Mouse (Mus musculus) kidney, embryonic 16.5 days (tissue): ENCODE data around the gene Tspan9. TPM values are rescaled to one million over a fixed set of nuclear protein-coding genes. Genes with fewer than 3 reads are reported as not detected.
A peak's percentile ranks its signal among the peaks of the same experiment; 100 is the strongest.

ENCODE experiments used
- ATAC-seq: fragments of 200-750 bp; cut with Nextera tagmentation; 2 replicates; pipeline ENCODE4 v1.8.0; 2017; ENCODE audit warnings: moderate TSS enrichment; ENCODE audit not compliant: low FRiP score, low TSS enrichment
- H3K27ac ChIP-seq: fragments of 300-500 bp; sonication (generic); 2 replicates; pipeline ENCODE4 v1.5.1; 2014; ENCODE audit warnings: low read length
- H3K27me3 ChIP-seq: fragments of 300-500 bp; sonication (generic); 2 replicates; pipeline ENCODE4 v1.6.1; 2014; ENCODE audit warnings: low read length, control low read depth, mixed read lengths; ENCODE audit not compliant: insufficient read depth
- H3K36me3 ChIP-seq: fragments of 300-500 bp; sonication (generic); 2 replicates; pipeline ENCODE4 v1.6.1; 2014; ENCODE audit warnings: low read length, control low read depth, mixed read lengths; ENCODE audit not compliant: insufficient read depth
- H3K4me1 ChIP-seq: fragments of 300-500 bp; sonication (generic); 2 replicates; pipeline ENCODE4 v1.6.1; 2014; ENCODE audit warnings: low read length, control low read depth, mixed read lengths; ENCODE audit not compliant: insufficient read depth
- H3K4me2 ChIP-seq: fragments of 300-500 bp; sonication (generic); replicated peaks from 2 replicates; pipeline ENCODE4 v1.6.1; 2014; ENCODE audit warnings: low read depth, low read length
- H3K4me3 ChIP-seq: fragments of 300-500 bp; sonication (generic); 2 replicates; pipeline ENCODE4 v1.5.1; 2014; ENCODE audit warnings: mild to moderate bottlenecking, low read length
- H3K9ac ChIP-seq: fragments of 300-500 bp; sonication (generic); replicated peaks from 2 replicates; pipeline ENCODE4 v1.6.1; 2014; ENCODE audit warnings: low read length
- H3K9me3 ChIP-seq: fragments of 300-500 bp; sonication (generic); 2 replicates; pipeline ENCODE4 v1.6.1; 2016; ENCODE audit warnings: low read length, control low read depth
- WGBS: fragments of 180-500 bp; shearing (Covaris S2); extraction: QIAGEN DNeasy Blood & Tissue Kit; methylation state at CpG from one replicate; pipeline ENCODE4 v1.1.7; 2014; 5-methylcytosine and 5-hydroxymethylcytosine counted together
- polyA plus RNA-seq: library from polyadenylated mRNA; unstranded; fragments of >200 nt; fragmentation: Nextera tagmentation; extraction: Ambion mirVana; gene quantifications from 2 replicates; pipeline ENCODE4 v1.2.1, GENCODE M21; 2015

Gene Tspan9
- polyA plus RNA-seq, 1 experiment from 2014 or later: 147 TPM

DNA sequence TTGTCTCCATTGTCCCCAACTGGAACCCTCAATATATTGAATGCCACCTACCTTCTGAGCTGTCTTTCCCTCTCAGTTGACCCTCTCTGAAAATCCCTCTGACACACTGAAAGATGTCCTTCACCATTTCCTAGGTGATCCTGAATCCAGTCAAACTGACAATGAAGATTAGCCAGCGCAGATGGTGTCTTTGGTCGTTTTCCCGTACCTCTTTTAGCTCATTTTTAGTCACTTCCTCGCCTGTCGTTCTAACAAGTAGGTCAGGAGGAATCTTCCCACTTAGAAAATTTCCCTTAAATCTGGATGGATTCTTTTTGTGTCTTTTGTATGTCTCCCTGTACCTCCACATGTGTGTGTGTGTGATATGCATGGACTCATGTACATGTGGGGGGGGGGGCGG lies 15.7 kb upstream of the Tspan9 start:
- Histone ChIP-seq H3K4me1 (no peaks in the 10 kb centered on the region), H3K4me2 (no peak overlapping the region), H3K4me3 (no peak overlapping the region), H3K9ac (no peak overlapping the region), H3K27me3 (no peaks in the 10 kb centered on the region), H3K9me3 (no peaks in the 10 kb centered on the region), H3K27ac (no peak overlapping the region), H3K36me3 (no peaks in the 10 kb centered on the region)
- 85% methylated on average over 6 of the region's 6 CpGs for WGBS
- no peak for ATAC-seq

DNA sequence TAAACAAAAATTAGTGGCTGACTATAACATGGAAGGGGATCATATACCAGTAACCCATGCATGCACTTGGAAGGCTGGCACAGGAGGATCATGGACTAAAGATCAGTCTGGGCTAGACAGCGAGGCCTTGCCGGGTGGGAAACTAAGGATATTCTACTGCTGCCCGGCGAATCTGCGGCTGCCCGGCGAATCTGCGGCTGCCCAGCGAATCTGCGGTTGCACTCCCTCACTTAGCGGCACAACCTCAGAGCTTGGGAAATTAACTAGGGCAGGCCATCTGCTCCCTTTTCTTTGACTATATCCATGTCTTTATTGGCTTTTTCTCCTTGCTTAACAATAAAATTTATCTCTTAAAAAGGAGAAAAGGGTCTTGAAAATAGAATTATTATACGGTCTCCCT lies 14.6 kb upstream of the Tspan9 start:
- Histone ChIP-seq H3K9me3 (no peaks in the 10 kb centered on the region), H3K9ac (no peak overlapping the region), H3K4me3 (no peak overlapping the region), H3K4me1 (no peaks in the 10 kb centered on the region), H3K4me2 (no peak overlapping the region), H3K36me3 (no peaks in the 10 kb centered on the region), H3K27ac (no peak overlapping the region), H3K27me3 (no peaks in the 10 kb centered on the region)
- 64% methylated on average over 12 of the region's 12 CpGs for WGBS
- ATAC-seq: no peak

DNA sequence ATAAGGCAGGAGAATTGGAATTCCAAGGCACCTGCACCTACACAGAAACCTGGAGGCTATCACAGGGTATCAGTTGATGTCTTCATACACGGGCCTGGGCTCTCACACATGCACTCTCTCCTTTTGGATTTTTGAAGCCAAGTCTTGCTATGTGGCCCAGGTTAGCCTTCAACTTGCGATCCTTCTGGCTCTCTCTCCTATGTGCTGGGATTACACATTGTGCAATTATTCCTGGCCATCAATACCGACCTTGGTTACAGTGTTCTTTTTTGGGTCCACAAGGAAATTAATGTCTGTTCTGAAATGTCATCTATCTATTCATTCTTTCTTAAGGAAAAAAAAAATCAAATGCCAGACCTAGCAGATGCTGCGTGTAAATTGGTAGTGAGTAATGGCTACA lies 13.1 kb upstream of the Tspan9 start:
- Histone ChIP-seq H3K36me3 (no peaks in the 10 kb centered on the region), H3K27me3 (no peaks in the 10 kb centered on the region), H3K9me3 (no peaks in the 10 kb centered on the region), H3K27ac (no peak overlapping the region), H3K4me1 (no peaks in the 10 kb centered on the region), H3K4me2 (no peak overlapping the region), H3K4me3 (no peak overlapping the region), H3K9ac (no peak overlapping the region)
- ATAC-seq: no peak
- 79% methylated on average over 4 of the region's 4 CpGs for WGBS

DNA sequence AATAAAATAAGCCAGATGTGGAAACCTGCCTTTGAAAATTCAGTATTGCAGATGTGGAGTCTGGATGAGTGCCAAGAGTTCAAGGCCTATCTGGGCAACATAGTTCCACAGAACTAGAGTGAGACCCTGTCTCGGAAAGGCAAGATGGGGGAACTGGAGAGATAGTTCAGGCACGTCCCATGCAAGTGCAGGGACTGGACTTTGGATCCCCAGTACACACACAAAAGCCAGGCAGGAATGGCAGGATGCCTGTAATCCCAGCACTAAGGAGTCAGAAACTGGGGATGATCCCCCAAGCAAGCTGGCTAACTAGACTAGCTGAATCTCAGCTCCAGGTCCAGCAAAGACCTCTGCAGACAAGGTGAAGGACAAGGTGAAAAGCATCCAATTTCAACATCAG lies 12.5 kb upstream of the Tspan9 start:
- H3K36me3 ChIP-seq: no peaks in the 10 kb centered on the region
- no peak overlapping the region for H3K4me2 ChIP-seq
- H3K4me1 ChIP-seq: no peaks in the 10 kb centered on the region
- no peak for ATAC-seq
- no peaks in the 10 kb centered on the region for H3K9me3 ChIP-seq
- H3K27me3 ChIP-seq: no peaks in the 10 kb centered on the region
- no peak overlapping the region for H3K27ac ChIP-seq
- H3K9ac ChIP-seq: no peak overlapping the region
- no peak overlapping the region for H3K4me3 ChIP-seq
- WGBS: 81% methylated on average over 2 of the region's 2 CpGs

DNA sequence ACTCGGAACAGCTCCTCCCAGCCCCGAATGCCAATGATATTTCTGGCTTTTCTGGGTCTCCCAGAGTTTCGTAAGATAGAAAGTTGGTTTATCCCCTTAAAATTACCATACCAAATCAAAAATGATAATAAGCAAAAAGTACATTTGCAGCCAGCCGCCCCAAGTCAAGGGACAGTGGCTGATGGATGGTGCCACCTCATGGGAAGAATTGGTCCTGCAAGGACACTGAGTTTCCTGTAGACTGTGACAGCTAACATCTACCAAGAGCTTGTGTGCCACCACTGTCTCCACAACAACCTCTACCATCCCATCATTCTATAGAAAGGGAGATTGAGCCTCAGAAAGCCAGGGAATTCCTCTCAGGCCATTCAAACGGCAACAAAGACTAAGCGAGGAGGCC lies 2.4 kb upstream of the Tspan9 start:
- Histone ChIP-seq H3K9ac (no peak overlapping the region), H3K9me3 (no peaks in the 10 kb centered on the region), H3K27me3 (no peaks in the 10 kb centered on the region), H3K27ac (no peak overlapping the region), H3K4me3 (no peak overlapping the region), H3K4me1 (peaks cover 16% of the 10 kb centered on the region), H3K36me3 (no peaks in the 10 kb centered on the region), H3K4me2 (no peak overlapping the region)
- no peak for ATAC-seq
- 52% methylated on average over 6 of the region's 6 CpGs for WGBS

DNA sequence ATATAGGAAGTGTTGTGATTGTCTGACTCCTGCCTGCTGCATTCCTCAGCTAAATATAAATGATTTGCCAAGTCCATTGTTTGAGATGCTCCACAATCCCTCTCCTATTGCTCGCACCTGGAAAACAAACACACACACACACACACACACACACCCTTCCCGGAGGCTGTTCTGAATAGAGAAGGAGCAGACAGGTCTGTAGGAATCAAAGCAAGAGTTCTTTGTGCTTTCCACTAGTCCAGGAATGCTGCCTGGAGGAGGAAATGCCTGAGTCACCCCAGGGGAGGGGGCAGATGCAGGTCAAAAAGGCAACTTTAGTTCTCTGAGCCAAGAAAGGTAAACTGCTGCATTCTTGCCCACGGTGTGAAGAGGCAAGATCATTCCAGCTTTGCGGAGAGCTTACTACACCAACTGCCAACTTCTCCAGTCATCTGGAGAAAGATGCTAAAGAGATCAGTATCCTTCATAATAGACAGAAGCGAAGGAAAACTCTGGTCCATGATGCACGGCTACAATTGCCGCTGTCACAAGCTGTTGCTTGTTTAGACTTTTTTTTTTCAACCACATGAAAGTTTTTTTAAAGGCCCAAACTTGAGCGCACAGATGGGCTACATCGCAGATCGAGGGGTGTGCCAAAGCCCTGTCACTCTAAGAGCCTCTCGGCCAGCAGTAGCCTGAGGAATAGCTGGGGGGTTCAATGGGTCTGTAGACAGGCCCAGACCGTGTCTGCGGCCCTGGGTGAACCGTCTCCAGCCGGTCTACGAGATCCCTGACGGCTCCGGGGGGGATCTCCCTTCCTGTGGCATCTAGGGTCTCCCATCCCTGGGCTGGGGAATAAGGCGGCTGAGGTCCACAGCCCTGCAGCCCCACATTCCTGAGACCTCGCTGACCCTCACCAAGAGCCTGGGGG lies 770 bp downstream of the Tspan9 start:
- peak; percentile 79 for ATAC-seq
- Histone ChIP-seq H3K27me3 (no peaks in the 10 kb centered on the region), H3K4me3 (peak overlapping the region; percentile 77), H3K9ac (peak overlapping the region; percentile 92), H3K4me1 (peaks cover 16% of the 10 kb centered on the region), H3K36me3 (no peaks in the 10 kb centered on the region), H3K9me3 (no peaks in the 10 kb centered on the region), H3K4me2 (peak overlapping the region; percentile 85), H3K27ac (peak overlapping the region; percentile 94)
- WGBS: 3% methylated on average over 20 of the region's 20 CpGs

DNA sequence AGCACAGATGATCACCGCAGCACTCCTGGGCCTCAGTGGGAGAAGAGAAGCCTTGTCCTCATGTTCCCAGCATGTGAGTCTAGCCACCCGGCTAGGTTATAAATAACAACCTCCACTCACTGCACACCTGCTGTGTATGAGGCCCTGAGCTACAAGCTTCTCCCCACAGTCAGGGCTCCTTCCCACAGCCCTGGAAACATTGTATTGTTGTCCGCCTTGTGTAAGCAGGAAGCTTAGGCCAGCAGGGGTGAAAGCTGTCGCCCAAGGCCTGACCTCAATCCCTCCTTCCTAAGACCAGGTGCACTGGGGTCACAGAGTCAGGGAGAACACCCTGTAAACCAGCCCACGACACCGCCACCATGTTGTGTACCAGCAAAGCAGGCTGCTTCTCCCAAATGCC lies 2.7 kb downstream of the Tspan9 start:
- H3K4me3 ChIP-seq: no peak overlapping the region
- WGBS: 56% methylated on average over 6 of the region's 6 CpGs
- H3K4me1 ChIP-seq: peaks cover 25% of the 10 kb centered on the region
- H3K4me2 ChIP-seq: no peak overlapping the region
- H3K9me3 ChIP-seq: no peaks in the 10 kb centered on the region
- no peak overlapping the region for H3K9ac ChIP-seq
- H3K36me3 ChIP-seq: no peaks in the 10 kb centered on the region
- H3K27me3 ChIP-seq: no peaks in the 10 kb centered on the region
- no peak for ATAC-seq
- H3K27ac ChIP-seq: no peak overlapping the region

DNA sequence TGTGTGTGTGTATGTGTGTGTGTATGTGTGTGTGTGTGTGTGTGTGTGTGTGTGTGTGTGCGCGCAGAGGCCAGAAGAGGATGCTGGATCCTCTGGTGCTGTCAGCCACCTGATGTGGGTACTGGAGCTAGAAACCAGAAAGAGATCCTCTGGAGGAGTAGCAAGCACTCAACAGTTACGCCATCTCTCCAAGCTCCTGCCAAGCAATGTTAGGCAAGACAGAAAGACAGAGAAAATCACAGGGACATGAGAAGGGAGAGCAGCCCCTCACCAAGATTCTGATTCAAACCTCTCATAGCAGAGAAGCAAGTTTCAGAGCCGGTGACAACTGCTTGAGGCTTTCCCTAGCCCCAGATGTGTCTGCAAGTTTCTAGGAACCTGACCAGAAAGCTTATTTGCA lies 5.5 kb downstream of the Tspan9 start:
- Histone ChIP-seq H3K27ac (no peak overlapping the region), H3K36me3 (no peaks in the 10 kb centered on the region), H3K27me3 (no peaks in the 10 kb centered on the region), H3K9me3 (no peaks in the 10 kb centered on the region), H3K4me1 (peaks cover 44% of the 10 kb centered on the region), H3K9ac (no peak overlapping the region), H3K4me2 (no peak overlapping the region), H3K4me3 (no peak overlapping the region)
- whole genome bisulfite sequencing: 90% methylated on average over 4 of the region's 4 CpGs
- no peak for ATAC-seq

DNA sequence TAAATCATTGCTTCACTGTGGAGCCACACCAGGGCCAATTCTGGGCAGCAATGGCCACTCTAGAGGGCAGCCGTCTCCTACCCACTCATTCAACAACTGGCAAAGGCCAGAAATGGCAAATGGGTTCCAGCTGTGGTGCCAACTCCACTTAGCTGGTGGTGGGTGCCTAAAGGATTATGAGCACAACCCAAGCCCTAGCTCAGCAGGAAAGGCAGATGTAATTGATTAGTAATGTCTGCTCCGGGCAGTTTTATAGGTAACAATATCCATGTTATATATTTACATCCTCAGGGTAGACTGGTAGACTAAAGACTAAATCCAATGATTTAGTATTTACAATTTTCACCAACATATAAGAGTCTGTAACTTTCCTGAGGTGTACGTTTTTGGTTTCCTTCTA lies 6.7 kb downstream of the Tspan9 start:
- no peak overlapping the region for H3K9ac ChIP-seq
- H3K36me3 ChIP-seq: no peaks in the 10 kb centered on the region
- no peak for ATAC-seq
- H3K4me1 ChIP-seq: peaks cover 39% of the 10 kb centered on the region
- H3K27me3 ChIP-seq: no peaks in the 10 kb centered on the region
- H3K27ac ChIP-seq: no peak overlapping the region; the same call in 1 of the 2 replicates
- H3K4me3 ChIP-seq: no peak overlapping the region
- WGBS: 80% methylated on average over 3 of the region's 3 CpGs
- H3K4me2 ChIP-seq: no peak overlapping the region
- H3K9me3 ChIP-seq: no peaks in the 10 kb centered on the region

DNA sequence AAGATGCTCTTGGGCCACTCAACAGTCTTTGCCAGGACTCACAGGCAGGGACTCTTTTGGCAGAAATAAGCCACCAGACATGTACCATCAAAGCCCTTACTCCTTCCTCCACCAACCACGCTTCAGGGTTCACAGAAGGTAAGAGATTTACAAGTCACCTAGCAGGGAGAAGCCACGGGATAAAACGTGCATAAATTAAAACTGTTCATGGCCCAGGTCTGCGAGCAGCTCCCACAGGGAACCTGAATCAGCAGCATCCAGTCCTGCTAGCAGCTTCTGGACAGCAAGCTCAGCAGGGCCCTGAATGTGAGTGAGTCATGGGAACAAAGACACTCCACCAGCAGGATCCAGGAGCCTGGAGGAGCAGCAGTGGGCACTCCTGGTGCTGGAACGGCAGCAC lies 7.9 kb downstream of the Tspan9 start:
- H3K4me3 ChIP-seq: no peak overlapping the region
- no peaks in the 10 kb centered on the region for H3K36me3 ChIP-seq
- H3K4me1 ChIP-seq: peaks cover 42% of the 10 kb centered on the region
- no peaks in the 10 kb centered on the region for H3K27me3 ChIP-seq
- H3K27ac ChIP-seq: peak overlapping the region; percentile 67
- WGBS: 35% methylated on average over 5 of the region's 5 CpGs
- H3K9ac ChIP-seq: no peak overlapping the region
- no peak overlapping the region for H3K4me2 ChIP-seq
- no peak for ATAC-seq
- H3K9me3 ChIP-seq: no peaks in the 10 kb centered on the region
